Mouse (Mus musculus) cerebellum, adult 9-11 months (tissue): ENCODE measurements around the gene Fam19a3.
A peak's percentile ranks its signal among the peaks of the same experiment; 100 is the strongest.
"Not testable (repeated sequence)": the region's sequence is repeated elsewhere in the genome, so short reads cannot be mapped to it uniquely, and the experiment has no call there.

ENCODE experiments used
- DNase-seq: peaks from one replicate; pipeline ENCODE4 v3.0.0; 2022

Gene Fam19a3

GRCm38 (mm10) chr3:104791671-104792070 lies 10.0 kb upstream of the Fam19a3 start:
- no peak for DNase-seq

- DNase-seq = no peak
These were observed 9.4 kb upstream of the Fam19a3 start for GRCm38 (mm10) chr3:104791017-104791416.

- DNase-seq = no peak
These were observed 8.8 kb upstream of the Fam19a3 start for GRCm38 (mm10) chr3:104790401-104790937.

GRCm38 (mm10) chr3:104789822-104790221 lies 8.2 kb upstream of the Fam19a3 start:
- DNase-seq = no peak

- DNase-seq = no peak
These were observed 7.6 kb upstream of the Fam19a3 start for GRCm38 (mm10) chr3:104789312-104789605.

GRCm38 (mm10) chr3:104788561-104789311 lies 7.1 kb upstream of the Fam19a3 start:
- DNase-seq = peak; percentile 34

- DNase-seq = no peak
These were observed 6.4 kb upstream of the Fam19a3 start, which contains the start of gene Rhoc for GRCm38 (mm10) chr3:104788075-104788474. TSS of gene Rhoc (plus strand) at chr3:104788375.

GRCm38 (mm10) chr3:104785284-104785683 lies 3.6 kb upstream of the Fam19a3 start:
- no peak for DNase-seq

- DNase-seq = no peak
These were observed 2.4 kb upstream of the Fam19a3 start for GRCm38 (mm10) chr3:104783971-104784500.

GRCm38 (mm10) chr3:104782061-104782681 lies 531 bp upstream of the Fam19a3 start:
- no peak for DNase-seq

GRCm38 (mm10) chr3:104780561-104781420 lies 849 bp downstream of the Fam19a3 start, which contains the start of gene Ppm1j:
TSS of gene Ppm1j (plus strand) at chr3:104781056.
- DNase-seq = no peak

- DNase-seq = peak; percentile 23
These were observed 1.7 kb downstream of the Fam19a3 start for GRCm38 (mm10) chr3:104779949-104780348.

GRCm38 (mm10) chr3:104777342-104777741 lies 4.3 kb downstream of the Fam19a3 start:
- no peak for DNase-seq

- DNase-seq = no peak
These were observed 8.3 kb downstream of the Fam19a3 start for GRCm38 (mm10) chr3:104773301-104773700.

- DNase-seq = no peak
These were observed 10.2 kb downstream of the Fam19a3 start for GRCm38 (mm10) chr3:104771460-104771859.

GRCm38 (mm10) chr3:104770918-104771317 lies 10.7 kb downstream of the Fam19a3 start:
- DNase-seq = no peak

GRCm38 (mm10) chr3:104770035-104770434 lies 11.6 kb downstream of the Fam19a3 start:
- DNase-seq = no peak

GRCm38 (mm10) chr3:104769135-104769534 lies 12.5 kb downstream of the Fam19a3 start:
- DNase-seq = no peak

GRCm38 (mm10) chr3:104767716-104768115 lies 13.9 kb downstream of the Fam19a3 start:
- no peak for DNase-seq

GRCm38 (mm10) chr3:104767141-104767540 lies 14.5 kb downstream of the Fam19a3 start:
- no peak for DNase-seq

- no peak for DNase-seq
These were observed 16.6 kb downstream of the Fam19a3 start for GRCm38 (mm10) chr3:104765021-104765420.

GRCm38 (mm10) chr3:104762103-104762863 lies 19.4 kb downstream of the Fam19a3 start:
- DNase-seq = not testable (repeated sequence)
